Mouse (Mus musculus): ENCODE data around the gene Il10rb.
"Not testable (repeated sequence)": the region's sequence is repeated elsewhere in the genome, so short reads cannot be mapped to it uniquely, and the experiment has no call there.

Gene Il10rb

GRCm38 (mm10) chr16:91404187-91404586 lies 1.8 kb upstream of the Il10rb start:
- in situ Hi-C loops (cut with MboI; ENCODE audit: low pct_unique_long_range_greater_than_20kb in 1 of 2, low sequenced_read_pairs in 2 of 2, unreplicated experiment in 1 of 2): no loop called here

GRCm38 (mm10) chr16:91404828-91405577 lies 961 bp upstream of the Il10rb start:
- in situ Hi-C loops (cut with MboI; ENCODE audit: low pct_unique_long_range_greater_than_20kb in 1 of 2, low sequenced_read_pairs in 2 of 2, unreplicated experiment in 1 of 2): no loop called here

- in situ Hi-C loops (cut with MboI; ENCODE audit: low pct_unique_long_range_greater_than_20kb in 1 of 2, low sequenced_read_pairs in 2 of 2, unreplicated experiment in 1 of 2): no loop called here
Observed at GRCm38 (mm10) chr16:91406585-91407220, 739 bp downstream of the Il10rb start.

GRCm38 (mm10) chr16:91413102-91413844 lies 7.3 kb downstream of the Il10rb start:
- in situ Hi-C loops (cut with MboI; ENCODE audit: low pct_unique_long_range_greater_than_20kb in 1 of 2, low sequenced_read_pairs in 2 of 2, unreplicated experiment in 1 of 2): no loop called here

GRCm38 (mm10) chr16:91415391-91416189 lies 9.6 kb downstream of the Il10rb start:
- in situ Hi-C loops (cut with MboI; ENCODE audit: low pct_unique_long_range_greater_than_20kb in 1 of 2, low sequenced_read_pairs in 2 of 2, unreplicated experiment in 1 of 2): no loop called here

- in situ Hi-C loops (cut with MboI; ENCODE audit: low pct_unique_long_range_greater_than_20kb in 1 of 2, low sequenced_read_pairs in 2 of 2, unreplicated experiment in 1 of 2): no loop called here
Observed at GRCm38 (mm10) chr16:91416357-91416756, 10.4 kb downstream of the Il10rb start.

- in situ Hi-C loops (cut with MboI; ENCODE audit: low pct_unique_long_range_greater_than_20kb in 1 of 2, low sequenced_read_pairs in 2 of 2, unreplicated experiment in 1 of 2): no loop called here
Observed at GRCm38 (mm10) chr16:91416938-91417337, 11.0 kb downstream of the Il10rb start.

- in situ Hi-C loops (cut with MboI; ENCODE audit: low pct_unique_long_range_greater_than_20kb in 1 of 2, low sequenced_read_pairs in 2 of 2, unreplicated experiment in 1 of 2): no loop called here
Observed at GRCm38 (mm10) chr16:91418531-91418930, 12.6 kb downstream of the Il10rb start.

- in situ Hi-C loops (cut with MboI; ENCODE audit: low pct_unique_long_range_greater_than_20kb in 1 of 2, low sequenced_read_pairs in 2 of 2, unreplicated experiment in 1 of 2): no loop called here
Observed at GRCm38 (mm10) chr16:91425816-91426215, 19.9 kb downstream of the Il10rb start.

- in situ Hi-C loops (cut with MboI; ENCODE audit: low pct_unique_long_range_greater_than_20kb in 1 of 2, low sequenced_read_pairs in 2 of 2, unreplicated experiment in 1 of 2): no loop called here
Observed at GRCm38 (mm10) chr16:91426586-91426985, 20.6 kb downstream of the Il10rb start.

- in situ Hi-C loops (cut with MboI; ENCODE audit: low pct_unique_long_range_greater_than_20kb in 1 of 2, low sequenced_read_pairs in 2 of 2, unreplicated experiment in 1 of 2): no loop called here
Observed at GRCm38 (mm10) chr16:91427461-91427860, 21.5 kb downstream of the Il10rb start.

- in situ Hi-C loops (cut with MboI; ENCODE audit: low pct_unique_long_range_greater_than_20kb in 1 of 2, low sequenced_read_pairs in 2 of 2, unreplicated experiment in 1 of 2): no loop called here
Observed at GRCm38 (mm10) chr16:91428259-91428865, 22.4 kb downstream of the Il10rb start.

- in situ Hi-C loops (cut with MboI; ENCODE audit: low pct_unique_long_range_greater_than_20kb in 1 of 2, low sequenced_read_pairs in 2 of 2, unreplicated experiment in 1 of 2): no loop called here
Observed at GRCm38 (mm10) chr16:91432720-91433328, 26.9 kb downstream of the Il10rb start.

GRCm38 (mm10) chr16:91433329-91433933 lies 27.5 kb downstream of the Il10rb start:
- in situ Hi-C loops (cut with MboI; ENCODE audit: low pct_unique_long_range_greater_than_20kb in 1 of 2, low sequenced_read_pairs in 2 of 2, unreplicated experiment in 1 of 2): no loop called here

GRCm38 (mm10) chr16:91434119-91434518 lies 28.2 kb downstream of the Il10rb start:
- in situ Hi-C loops (cut with MboI; ENCODE audit: low pct_unique_long_range_greater_than_20kb in 1 of 2, low sequenced_read_pairs in 2 of 2, unreplicated experiment in 1 of 2): no loop called here

- in situ Hi-C loops (cut with MboI; ENCODE audit: low pct_unique_long_range_greater_than_20kb in 1 of 2, low sequenced_read_pairs in 2 of 2, unreplicated experiment in 1 of 2): no loop called here
Observed at GRCm38 (mm10) chr16:91438081-91438480, 32.1 kb downstream of the Il10rb start.

- in situ Hi-C loops (cut with MboI; ENCODE audit: low pct_unique_long_range_greater_than_20kb in 1 of 2, low sequenced_read_pairs in 2 of 2, unreplicated experiment in 1 of 2): not testable (repeated sequence)
Observed at GRCm38 (mm10) chr16:91438599-91438998, 32.6 kb downstream of the Il10rb start.

- in situ Hi-C loops (cut with MboI; ENCODE audit: low pct_unique_long_range_greater_than_20kb in 1 of 2, low sequenced_read_pairs in 2 of 2, unreplicated experiment in 1 of 2): no loop called here
Observed at GRCm38 (mm10) chr16:91441366-91441765, 35.4 kb downstream of the Il10rb start.
